Mouse (Mus musculus) adrenal gland, postnatal 10 days (tissue): ENCODE measurements at regions not wholly inside any gene's neighbourhood (a gene's known extent, or its start where the extent isn't known, plus 50 kb on each side); places are given as distances from the start of the nearest gene placed in this dataset.

ENCODE experiments used
- DNase-seq: peaks from one replicate; pipeline ENCODE4 v3.0.0; 2021; ENCODE audit warnings: mixed read lengths

GRCm38 (mm10) chr8:15487579-15487978 lies 441.7 kb upstream of the BB014433 start:
- no peak for DNase-seq

- no peak for DNase-seq
Measured at GRCm38 (mm10) chr8:15470561-15470960, 424.7 kb upstream of the BB014433 start.

- no peak for DNase-seq
Measured at GRCm38 (mm10) chr8:15468540-15469476, 422.9 kb upstream of the BB014433 start.

- DNase-seq, result peak; percentile 71
Measured at GRCm38 (mm10) chr8:15438546-15438945, 392.7 kb upstream of the BB014433 start.

GRCm38 (mm10) chr8:15394722-15395115 lies 348.8 kb upstream of the BB014433 start:
- DNase-seq, result peak; percentile 45

- no peak for DNase-seq
Measured at GRCm38 (mm10) chr8:15393936-15394721, 348.3 kb upstream of the BB014433 start.

- DNase-seq, result no peak
Measured at GRCm38 (mm10) chr8:15392056-15392455, 346.2 kb upstream of the BB014433 start.

- DNase-seq, result no peak
Measured at GRCm38 (mm10) chr8:15388791-15389190, 342.9 kb upstream of the BB014433 start.

- DNase-seq, result no peak
Measured at GRCm38 (mm10) chr8:15367063-15367462, 321.2 kb upstream of the BB014433 start.

GRCm38 (mm10) chr8:15364546-15364945 lies 318.7 kb upstream of the BB014433 start:
- DNase-seq, result no peak

- DNase-seq, result no peak
Measured at GRCm38 (mm10) chr8:15344151-15344550, 298.3 kb upstream of the BB014433 start.

- no peak for DNase-seq
Measured at GRCm38 (mm10) chr8:15343616-15344015, 297.7 kb upstream of the BB014433 start.

GRCm38 (mm10) chr8:15334532-15334931 lies 288.7 kb upstream of the BB014433 start:
- no peak for DNase-seq

- DNase-seq, result no peak
Measured at GRCm38 (mm10) chr8:15327312-15327711, 281.4 kb upstream of the BB014433 start.

GRCm38 (mm10) chr8:15323421-15323820 lies 277.5 kb upstream of the BB014433 start:
- no peak for DNase-seq

GRCm38 (mm10) chr8:15318082-15318816 lies 272.4 kb upstream of the BB014433 start:
- no peak for DNase-seq

- DNase-seq, result no peak
Measured at GRCm38 (mm10) chr8:15313481-15313880, 267.6 kb upstream of the BB014433 start.

GRCm38 (mm10) chr8:15311509-15311908 lies 265.6 kb upstream of the BB014433 start:
- no peak for DNase-seq

- no peak for DNase-seq
Measured at GRCm38 (mm10) chr8:15311045-15311444, 265.2 kb upstream of the BB014433 start.

GRCm38 (mm10) chr8:15304143-15304677 lies 258.3 kb upstream of the BB014433 start:
- DNase-seq, result no peak

GRCm38 (mm10) chr8:15273775-15274174 lies 227.9 kb upstream of the BB014433 start:
- no peak for DNase-seq
